Mouse (Mus musculus) spleen, postnatal 4 days (tissue): ENCODE measurements around the gene Bach1.

Experiments used
- DNase-seq, 2 experiments: peaks; one replicate each; pipeline ENCODE4 v3.0.0; 2022; ENCODE audit warnings: low spot score in 2 of 2

The Bach1 gene

DNA sequence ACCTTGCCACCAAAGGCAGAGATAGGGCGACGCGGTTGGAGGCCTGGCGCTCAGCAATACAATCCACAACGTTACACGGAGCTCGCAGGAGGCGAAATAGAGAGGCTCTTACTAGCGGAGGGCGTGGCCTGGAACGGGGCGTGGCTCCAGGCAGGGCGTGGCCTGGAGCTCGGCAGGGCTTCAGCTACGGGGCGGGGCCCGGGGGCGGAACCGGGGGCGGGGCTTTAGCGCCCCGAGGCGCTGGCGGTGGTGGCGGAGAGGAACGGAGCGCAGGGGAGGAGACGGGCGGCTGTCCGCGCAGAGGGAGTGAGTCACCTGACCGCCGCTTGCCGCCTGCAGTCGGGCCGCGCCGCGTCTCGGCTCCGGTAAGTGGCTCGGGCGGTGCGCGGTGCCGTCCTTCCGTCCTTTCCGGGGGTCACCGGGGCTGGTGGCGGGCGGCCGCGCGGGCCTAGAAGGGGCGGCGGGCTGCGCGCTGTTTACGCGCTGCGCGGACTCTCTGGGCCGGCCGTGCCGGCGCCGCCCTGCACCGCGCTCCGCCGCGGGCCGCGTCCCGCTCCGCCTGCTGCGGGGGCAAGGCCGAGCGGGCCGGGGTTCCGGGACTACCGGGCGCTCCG lies at the start of gene Bach1:
TSS of gene Bach1 (plus strand) at position 254 of the 614 bp plus-strand sequence.
- peak; percentile 98 to 99 for DNase-seq

GRCm38 (mm10) chr16:87652344-87652743 lies 46.4 kb upstream of the Bach1 start:
- no peak for DNase-seq

- DNase-seq, result no peak
These were observed 45.8 kb upstream of the Bach1 start for GRCm38 (mm10) chr16:87652924-87653323.

DNA sequence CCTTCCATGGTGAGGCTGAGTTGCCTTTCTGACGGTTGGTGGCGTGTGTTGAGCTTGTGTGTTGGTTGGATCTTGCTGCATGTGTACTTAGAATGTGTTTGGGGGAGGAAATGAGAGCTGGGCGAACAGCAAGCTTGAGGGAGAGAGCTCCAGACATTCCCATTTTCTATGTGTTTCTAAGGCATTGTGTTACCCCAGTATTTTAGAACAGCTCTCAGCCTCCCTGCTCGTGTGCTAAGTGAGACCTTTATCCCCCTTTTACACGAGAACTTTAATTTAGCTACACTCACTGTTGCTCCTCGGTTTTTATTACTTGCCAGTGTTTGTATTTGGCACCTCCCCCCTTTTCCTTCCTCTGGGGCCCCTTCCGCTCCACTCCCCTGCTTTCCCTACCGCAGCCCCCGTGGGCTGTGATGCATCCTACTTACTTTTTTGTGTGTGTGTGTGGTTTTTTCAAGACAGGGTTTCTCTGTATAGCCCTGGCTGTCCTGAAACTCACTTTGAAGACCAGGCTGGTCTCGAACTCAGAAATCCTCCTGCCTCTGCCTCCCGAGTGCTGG lies 44.6 kb upstream of the Bach1 start:
- DNase-seq, result no peak

DNA sequence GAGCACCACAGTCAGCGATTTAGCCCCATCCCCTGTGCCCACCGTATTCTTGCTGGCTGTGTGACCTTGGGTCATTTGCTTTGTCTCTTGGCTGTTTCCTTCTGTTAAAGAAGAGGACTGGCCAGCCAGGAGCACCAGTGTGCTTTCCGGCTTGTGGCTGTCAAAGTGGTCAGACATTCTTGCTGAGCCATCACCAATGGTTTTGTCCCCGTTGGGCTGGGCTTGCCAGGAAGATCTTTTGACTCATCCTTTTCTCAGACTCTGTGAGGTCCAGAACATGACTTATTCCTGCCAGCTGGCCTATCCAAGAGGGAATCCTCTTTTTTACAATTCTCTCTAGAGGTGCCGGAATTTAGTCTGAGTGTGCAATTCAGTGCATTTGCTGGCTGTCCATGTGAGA lies 43.7 kb upstream of the Bach1 start:
- DNase-seq, result no peak

GRCm38 (mm10) chr16:87655579-87655978 lies 43.2 kb upstream of the Bach1 start:
- no peak for DNase-seq

DNA sequence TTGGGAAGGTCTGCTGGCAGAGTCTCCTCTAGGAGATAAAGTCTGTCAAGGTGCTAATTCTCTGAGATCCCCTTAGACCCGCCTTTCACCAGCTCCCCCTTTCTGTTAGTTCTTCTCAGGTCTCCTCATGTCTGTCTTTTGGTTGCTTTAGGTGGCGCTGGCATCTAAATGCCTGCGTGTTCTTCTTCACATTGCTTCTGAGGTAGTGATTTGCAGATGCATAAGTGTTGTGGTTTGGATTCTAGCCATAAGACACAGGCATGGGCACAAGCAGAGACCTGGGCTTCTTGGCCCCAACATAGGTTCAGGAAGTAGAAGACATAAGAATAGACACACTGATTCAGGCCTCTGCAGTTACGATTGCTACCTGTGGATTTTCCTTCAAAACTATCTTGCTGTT lies 42.0 kb upstream of the Bach1 start:
- DNase-seq, result no peak

DNA sequence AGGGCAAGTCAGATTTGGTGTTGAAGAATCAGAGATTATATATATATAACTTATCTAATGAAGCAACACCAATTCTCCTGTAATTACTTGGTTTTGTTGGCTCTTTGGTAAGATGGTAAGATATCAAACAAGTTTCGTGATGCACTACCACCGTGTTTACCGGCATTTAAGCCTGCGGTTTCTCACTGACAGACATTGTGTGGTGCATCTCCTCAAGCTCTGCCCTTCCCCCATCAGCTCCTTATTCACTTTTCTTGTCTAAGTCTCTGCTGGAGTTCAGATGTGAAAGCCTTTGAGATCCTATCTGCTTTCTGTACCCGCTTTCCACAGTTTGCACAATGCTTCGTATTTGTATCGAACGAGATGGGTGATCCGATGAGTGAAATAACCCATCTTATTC lies 41.5 kb upstream of the Bach1 start:
- DNase-seq, result no peak

DNA sequence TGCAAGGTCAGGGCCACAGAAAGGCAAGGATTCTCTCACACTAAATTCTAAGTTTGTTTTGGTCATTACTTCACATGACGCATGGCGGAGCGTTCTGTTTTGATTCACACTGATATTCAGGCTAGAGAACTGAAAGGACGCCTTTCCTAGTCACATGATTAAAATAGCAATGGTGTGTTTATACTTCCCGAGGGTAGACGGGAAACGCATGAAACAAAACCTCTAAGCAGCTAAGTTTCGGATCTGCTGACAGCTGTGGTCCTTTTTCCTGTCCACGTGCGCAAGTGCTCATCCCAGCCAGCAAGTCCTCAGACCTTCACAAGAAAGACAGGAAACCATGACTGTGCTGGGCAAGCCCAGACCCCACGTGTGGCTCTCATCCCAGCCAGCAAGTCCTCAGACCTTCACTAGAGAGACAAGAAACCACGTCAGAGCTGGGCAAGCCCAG lies 37.7 kb upstream of the Bach1 start:
- DNase-seq, result no peak

DNA sequence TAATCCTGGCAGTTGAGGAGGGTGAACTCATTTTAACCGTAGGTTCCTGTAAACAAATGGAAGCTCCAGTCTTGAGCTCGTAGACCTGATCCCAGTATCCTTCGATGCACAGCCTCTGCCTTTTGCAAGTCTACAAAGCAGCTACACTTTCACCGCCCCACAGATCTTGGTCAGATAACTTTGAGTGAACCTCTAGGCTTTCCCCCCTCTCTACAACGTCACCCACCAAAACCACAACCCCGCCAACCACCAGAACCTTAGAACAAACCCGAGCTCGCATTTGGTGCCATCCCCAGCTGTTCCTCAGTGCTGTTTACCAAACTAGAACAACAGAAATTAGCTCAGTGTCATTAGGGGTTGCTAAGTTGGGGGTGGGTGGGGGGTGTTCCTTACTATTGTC lies 37.1 kb upstream of the Bach1 start:
- DNase-seq, result no peak

- no peak for DNase-seq
These were observed 36.2 kb upstream of the Bach1 start for GRCm38 (mm10) chr16:87662528-87662927.

- peak in 1 of 2 experiments; percentile 25 for DNase-seq
These were observed 34.9 kb upstream of the Bach1 start for GRCm38 (mm10) chr16:87663890-87664289.

DNA sequence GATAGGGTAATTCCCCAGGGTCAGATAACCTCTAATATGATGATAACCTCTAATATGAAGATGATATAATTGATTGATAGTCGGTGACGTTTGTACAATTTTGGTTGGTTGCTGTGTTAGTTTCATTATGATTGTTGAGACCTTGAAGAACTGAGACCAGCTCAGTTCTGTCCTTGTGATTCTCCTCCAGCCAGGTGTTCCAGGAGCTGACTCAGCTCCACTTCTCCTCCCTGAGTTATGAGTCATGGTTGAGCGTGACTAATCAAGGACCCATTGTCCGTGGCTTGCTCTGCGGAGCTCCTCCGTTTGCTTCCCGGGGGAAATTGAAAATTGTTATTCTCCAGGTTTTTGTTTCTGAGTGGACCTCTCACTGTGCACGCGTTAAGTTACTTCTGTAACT lies 33.5 kb upstream of the Bach1 start:
- peak in 1 of 2 experiments; percentile 30 for DNase-seq

GRCm38 (mm10) chr16:87665752-87666619 lies 32.8 kb upstream of the Bach1 start:
- peak in 1 of 2 experiments; percentile 46 for DNase-seq

GRCm38 (mm10) chr16:87666620-87667004 lies 32.1 kb upstream of the Bach1 start:
- DNase-seq, result no peak

DNA sequence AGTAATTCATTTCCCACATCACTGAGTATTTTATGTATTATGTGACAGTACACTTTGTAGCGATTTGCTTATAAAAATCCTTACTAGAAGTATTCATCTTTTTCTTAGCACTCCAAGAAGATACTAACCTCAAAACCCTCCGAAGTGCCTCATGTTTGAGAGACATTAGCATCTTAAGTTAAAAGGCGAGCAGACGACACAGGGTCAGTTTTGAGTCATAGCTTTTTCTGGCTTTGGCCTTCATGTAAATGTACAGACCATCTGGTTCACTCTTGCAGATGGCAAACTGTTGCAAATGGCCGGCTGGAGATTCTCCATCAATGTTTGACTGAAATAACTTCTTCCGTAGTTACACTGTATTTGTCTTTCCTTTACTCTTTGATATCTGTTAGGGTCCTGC lies 30.7 kb upstream of the Bach1 start:
- DNase-seq, result no peak

- DNase-seq, result no peak
These were observed 28.5 kb upstream of the Bach1 start for GRCm38 (mm10) chr16:87670091-87670820.

DNA sequence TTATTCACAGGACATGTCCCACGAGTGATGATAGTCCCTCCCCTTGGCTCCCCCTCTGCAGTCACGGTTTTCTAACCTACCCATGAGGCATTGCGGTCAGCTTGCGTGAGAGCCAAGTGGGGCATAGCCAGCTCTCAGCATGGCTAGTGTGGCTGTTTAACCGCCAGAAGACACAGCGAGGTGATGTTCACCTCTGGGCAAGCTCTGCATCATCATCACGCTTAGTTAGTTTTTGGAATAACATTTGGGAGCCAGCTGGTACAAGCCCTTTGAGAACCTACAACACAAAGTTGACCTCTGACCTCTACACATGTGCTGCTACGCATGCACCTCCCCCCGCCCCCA lies 28.0 kb upstream of the Bach1 start:
- DNase-seq, result no peak

GRCm38 (mm10) chr16:87671336-87671735 lies 27.4 kb upstream of the Bach1 start:
- no peak for DNase-seq

DNA sequence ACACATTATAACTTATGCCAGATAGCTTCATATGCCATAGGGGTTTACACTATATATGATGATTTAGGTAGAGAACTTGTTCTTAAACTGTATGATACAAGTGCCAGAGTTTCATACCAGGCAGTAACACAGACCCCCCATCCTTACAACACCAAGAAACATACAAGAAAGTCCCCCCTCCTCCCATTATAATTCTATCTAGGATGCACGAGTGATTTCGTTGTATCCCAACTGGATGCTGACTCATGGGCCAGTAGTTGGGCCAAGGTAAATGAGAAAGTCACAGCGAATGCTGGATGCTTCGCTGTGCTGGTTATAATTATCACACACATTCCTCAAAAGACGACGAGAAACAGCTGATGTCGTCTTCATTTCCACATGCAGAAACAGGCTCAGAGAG lies 25.6 kb upstream of the Bach1 start:
- no peak for DNase-seq

- no peak for DNase-seq
These were observed 22.6 kb upstream of the Bach1 start for GRCm38 (mm10) chr16:87676182-87676581.

GRCm38 (mm10) chr16:87678667-87679066 lies 20.1 kb upstream of the Bach1 start:
- no peak for DNase-seq
